Mouse (Mus musculus) CH12.LX (cell line): ENCODE measurements around the gene Banf1. TPM values are rescaled to one million over a fixed set of nuclear protein-coding genes. Genes with fewer than 3 reads are reported as not detected.

Experiments
- DNase-seq: peaks from one replicate; pipeline ENCODE4 v3.0.0-alpha.2; 2013; ENCODE audit errors: extremely low read depth
- H3K27ac ChIP-seq: 2 replicates; pipeline ENCODE4 v1.5.1; 2012; ENCODE audit warnings: low read depth, mild to moderate bottlenecking, control low read depth, moderate library complexity; ENCODE audit not compliant: insufficient read depth
- H3K27me3 ChIP-seq: replicated peaks from 2 replicates; pipeline ENCODE3; 2012; ENCODE audit warnings: inconsistent platforms
- H3K36me3 ChIP-seq, 2 experiments: replicated peaks in 1 of 2; 2 replicates each; pipeline versions ENCODE3 to v1.6.1; 2012; ENCODE audit warnings: inconsistent platforms in 1 of 2, low read length in 1 of 2, mild to moderate bottlenecking in 1 of 2, mixed read lengths in 1 of 2, moderate library complexity in 1 of 2; ENCODE audit not compliant: control insufficient read depth in 1 of 2, insufficient read depth in 1 of 2
- H3K4me1 ChIP-seq, 2 experiments: 2 replicates each; pipeline ENCODE4 v1.6.1; 2012; ENCODE audit warnings: inconsistent platforms in 1 of 2, moderate library complexity in 1 of 2; ENCODE audit not compliant: insufficient read depth in 2 of 2, control insufficient read depth in 1 of 2
- H3K4me2 ChIP-seq: 2 replicates; pipeline ENCODE4 v1.6.1; 2012; ENCODE audit warnings: low read depth, mild to moderate bottlenecking, control low read depth; ENCODE audit not compliant: poor library complexity, insufficient read depth, severe bottlenecking
- H3K4me3 ChIP-seq, 3 experiments: fragments of 150-350 bp in 1 of 3; sonication (generic) in 1 of 3; replicated peaks in 1 of 3; 2 replicates each; pipeline versions ENCODE3 to v1.5.1; 2011 to 2012; ENCODE audit warnings: low read depth in 2 of 3, low read length in 2 of 3, mild to moderate bottlenecking in 2 of 3, moderate library complexity in 2 of 3, control low read depth in 1 of 3, improper control_type of control experiment in 1 of 3, inconsistent platforms in 1 of 3, mixed read lengths in 1 of 3; ENCODE audit not compliant: poor library complexity in 1 of 3
- H3K79me2 ChIP-seq: replicated peaks from 2 replicates; pipeline ENCODE4 v1.6.1; 2012; ENCODE audit warnings: mild to moderate bottlenecking, moderate library complexity; ENCODE audit not compliant: control insufficient read depth, poor library complexity, insufficient read depth, severe bottlenecking; ENCODE audit errors: extremely low read depth
- H3K9ac ChIP-seq: 2 replicates; pipeline ENCODE4 v1.6.1; 2012; ENCODE audit warnings: low read depth, mild to moderate bottlenecking, control low read depth, moderate library complexity; ENCODE audit not compliant: insufficient read depth
- H3K9me3 ChIP-seq: replicated peaks from 2 replicates; pipeline ENCODE3; 2012; ENCODE audit warnings: low read length, inconsistent platforms, mixed read lengths
- E2F4 ChIP-seq: IDR thresholded peaks from 2 replicates; pipeline ENCODE4 v1.6.1; 2011; ENCODE audit warnings: low read depth, low read length, improper control_type of control experiment; ENCODE audit not compliant: insufficient replicate concordance
- ELF1 ChIP-seq: IDR thresholded peaks from 2 replicates; pipeline ENCODE4 v1.6.1; 2014; ENCODE audit warnings: low read depth, mild to moderate bottlenecking, inconsistent platforms, low read length, improper control_type of control experiment
- ETS1 ChIP-seq: conservative IDR thresholded peaks from 2 replicates; pipeline ENCODE4 v1.6.1; 2012; ENCODE audit warnings: low read depth, mild to moderate bottlenecking, inconsistent platforms, low read length, improper control_type of control experiment, moderate library complexity
- GABPA ChIP-seq: IDR thresholded peaks from 2 replicates; pipeline ENCODE4 v1.6.1; 2012; ENCODE audit warnings: low read depth, low read length, improper control_type of control experiment, inconsistent platforms; ENCODE audit not compliant: insufficient replicate concordance
- JUN ChIP-seq: IDR thresholded peaks from 2 replicates; pipeline ENCODE4 v1.6.1; 2011; ENCODE audit warnings: low read depth, mild to moderate bottlenecking, low read length, improper control_type of control experiment, moderate library complexity; ENCODE audit not compliant: insufficient read depth
- JUND ChIP-seq: conservative IDR thresholded peaks from 2 replicates; pipeline ENCODE4 v1.6.1; 2011; ENCODE audit warnings: low read depth, low read length, improper control_type of control experiment
- MXI1 ChIP-seq: IDR thresholded peaks from 2 replicates; pipeline ENCODE4 v1.6.1; 2011; ENCODE audit warnings: mild to moderate bottlenecking, low read depth, low read length, improper control_type of control experiment
- MYC ChIP-seq: IDR thresholded peaks from 2 replicates; pipeline ENCODE4 v1.6.1; 2011; ENCODE audit warnings: low read depth, mild to moderate bottlenecking, improper control_type of control experiment, low read length
- NELFE ChIP-seq: IDR thresholded peaks from 2 replicates; pipeline ENCODE4 v1.6.1; 2011; ENCODE audit warnings: low read depth, low read length, improper control_type of control experiment
- PAX5 ChIP-seq: IDR thresholded peaks from 2 replicates; pipeline ENCODE4 v1.6.1; 2012; ENCODE audit warnings: low read length, inconsistent platforms, mixed read lengths
- POLR2A ChIP-seq: IDR thresholded peaks from 2 replicates; pipeline ENCODE4 v1.6.1; 2011; ENCODE audit warnings: low read depth, mild to moderate bottlenecking, improper control_type of control experiment, low read length
- POLR2AphosphoS2 ChIP-seq: IDR thresholded peaks from 2 replicates; pipeline ENCODE4 v1.6.1; 2011; ENCODE audit warnings: low read depth, low read length, improper control_type of control experiment
- SIN3A ChIP-seq: IDR thresholded peaks from 2 replicates; pipeline ENCODE4 v1.6.1; 2012; ENCODE audit warnings: low read length, improper control_type of control experiment, inconsistent platforms
- UBTF ChIP-seq: IDR thresholded peaks from 2 replicates; pipeline ENCODE4 v1.6.1; 2012; ENCODE audit warnings: low read depth, mild to moderate bottlenecking, inconsistent platforms, low read length, improper control_type of control experiment, moderate library complexity
- ZMIZ1 ChIP-seq: IDR thresholded peaks from 2 replicates; pipeline ENCODE4 v1.6.1; 2012; ENCODE audit warnings: low read depth, mild to moderate bottlenecking, inconsistent platforms, low read length, improper control_type of control experiment
- ZNF384 ChIP-seq: IDR thresholded peaks from 2 replicates; pipeline ENCODE4 v1.6.1; 2012; ENCODE audit warnings: low read depth, low read length, improper control_type of control experiment, inconsistent platforms
- dilution Hi-C: fragments of 300-500 bp; cut with MboI; formaldehyde crosslinking; loops from 2 replicates; pipeline ENCODE4 v1.14.3; 2020; ENCODE audit warnings: low sequenced_read_pairs; ENCODE audit not compliant: extremely low pct_unique_long_range_greater_than_20kb, extremely low pct_ligation_motif_present
- in situ Hi-C: fragments of 300-500 bp; cut with MboI; formaldehyde crosslinking; loops from 3 replicates; pipeline ENCODE4 v1.14.3; 2019; ENCODE audit warnings: low sequenced_read_pairs, low pct_ligation_motif_present, low pct_unique_long_range_greater_than_20kb, mixed read lengths
- polyA plus RNA-seq: library from polyadenylated mRNA; unstranded; fragments of >175 nt; gene quantifications from 2 replicates; pipeline ENCODE4 v1.2.1, GENCODE M21; 2012; ENCODE audit warnings: low read depth; ENCODE audit not compliant: insufficient read length
- total RNA-seq, 2 experiments: library from RNA; depleted of rRNA; stranded (reverse); fragments of 300-350 nt in 1 of 2; fragments of >200 nt in 1 of 2; gene quantifications; 2 replicates each; pipeline ENCODE4 v1.2.3; 2012 to 2014

Banf1 gene
- total and polyA plus RNA-seq, 3 experiments: 176 to 450 (median 273) TPM

- in situ Hi-C loops: no loop called here
- TF ChIP-seq NELFE (no peak), UBTF (no peak), ZNF384 (no peak), POLR2AphosphoS2 (no peak)
- Histone ChIP-seq H3K27ac (no peak overlapping the region), H3K4me2 (no peak overlapping the region), H3K36me3 (peaks cover 0 to 6% of the 10 kb centered on the region in 2 experiments), H3K4me1 (peaks cover 9 to 24% of the 10 kb centered on the region in 2 experiments; a peak in 3 of 4 replicates), H3K27me3 (no peaks in the 10 kb centered on the region), H3K9ac (no peak overlapping the region), H3K4me3 (no peak overlapping the region), H3K9me3 (no peaks in the 10 kb centered on the region), H3K79me2 (no peaks in the 10 kb centered on the region)
- dilution Hi-C loops: no loop called here
- no peak for DNase-seq
Observed at GRCm38 (mm10) chr19:5410641-5411040, 43.7 kb upstream of the Banf1 start.

GRCm38 (mm10) chr19:5409068-5409467, 42.1 kb upstream of the Banf1 start:
- Histone ChIP-seq H3K36me3 (peaks cover 0 to 6% of the 10 kb centered on the region in 2 experiments), H3K4me1 (peaks cover 9 to 26% of the 10 kb centered on the region in 2 experiments; a peak in 3 of 4 replicates), H3K4me3 (no peak overlapping the region), H3K9me3 (no peaks in the 10 kb centered on the region), H3K9ac (no peak overlapping the region), H3K27ac (no peak overlapping the region), H3K27me3 (no peaks in the 10 kb centered on the region), H3K4me2 (no peak overlapping the region), H3K79me2 (no peaks in the 10 kb centered on the region)
- TF ChIP-seq MXI1 (no peak), NELFE (no peak), GABPA (no peak), MYC (no peak), ZNF384 (no peak), POLR2A (no peak), JUND (no peak), PAX5 (no peak), E2F4 (no peak), ZMIZ1 (no peak), ETS1 (no peak), UBTF (no peak), ELF1 (no peak), POLR2AphosphoS2 (no peak), JUN (no peak), SIN3A (no peak)
- dilution Hi-C loops: no loop called here
- DNase-seq: no peak
- in situ Hi-C loops: no loop called here
